In the genomic region with DNA sequence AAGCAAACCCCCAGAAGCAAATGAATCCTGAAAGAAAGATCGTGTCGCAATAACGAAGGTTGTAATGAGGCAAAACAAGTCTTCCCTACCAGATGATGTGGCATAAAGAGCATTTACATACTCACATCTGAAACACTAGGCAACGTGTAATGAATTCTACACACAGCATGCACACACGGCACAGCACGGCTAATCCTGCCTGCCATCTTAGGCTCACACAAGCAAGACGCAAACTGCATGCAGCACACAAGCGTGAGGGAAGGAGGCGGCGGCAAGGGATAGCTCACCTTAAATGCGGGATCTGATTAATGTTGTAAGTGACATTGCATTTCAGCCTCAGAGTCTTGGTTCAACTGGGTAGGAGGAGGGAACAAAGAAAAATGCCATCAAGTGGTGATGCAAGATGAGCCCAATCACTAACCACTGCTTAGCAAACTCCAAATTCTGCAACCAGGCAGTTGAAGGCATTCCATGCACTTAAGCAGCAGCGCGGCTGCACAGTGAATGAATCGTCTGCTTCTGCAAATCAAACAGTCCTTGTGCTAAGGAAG, we compare ENCODE assay signal across 8 mouse cellular contexts. TPM values are rescaled to one million over a fixed set of nuclear protein-coding genes. Genes with fewer than 3 reads are reported as not detected.
DNase-seq lines count a peak whose midpoint lies in the region; ATAC-seq and TF ChIP-seq lines count a peak whose summit lies in the region.

No protein-coding gene starts in this region.

- no peak for ATAC-seq in heart, postnatal 0 days (ENCODE audit: insufficient read depth, low read depth)
- ATAC-seq in granulocyte monocyte progenitor cell, adult 5-6 weeks (replicated peaks; ENCODE audit: poor library complexity, severe bottlenecking) = peak; percentile 58
- no peak for ATAC-seq in kidney, embryonic 14.5 days (ENCODE audit: low FRiP score, low TSS enrichment)

- peak overlapping the region; percentile 41; the same call in 1 of the 2 replicates for H3K9ac ChIP-seq in heart, postnatal 0 days (replicated peaks; ENCODE audit: low read depth, low read length)
- H3K9ac ChIP-seq in kidney, embryonic 14.5 days (ENCODE audit: low read depth, low read length) = no peak overlapping the region; the same call in 1 of the 2 replicates

- H3K4me2 ChIP-seq in heart, postnatal 0 days (ENCODE audit: low read depth, low read length) = peak overlapping the region; percentile 49
- no peak overlapping the region for H3K4me2 ChIP-seq in myocyte (ENCODE audit: low read depth)
- no peak overlapping the region for H3K4me2 ChIP-seq in kidney, embryonic 14.5 days (replicated peaks; ENCODE audit: low read depth, low read length)

- TF ChIP-seq POLR2A in myocyte (IDR thresholded peaks at IDR 0.05; ENCODE audit: insufficient read length, low read depth) = peak; percentile 25

- no peak overlapping the region for H3ac ChIP-seq in myocyte (ENCODE audit: control insufficient read depth, insufficient read length)

- intact Hi-C loops in gastrocnemius, postnatal 14 days (cut with DNase I; ENCODE audit: low total_unique reads) = no loop called here

- H3K4me1 ChIP-seq in heart, postnatal 0 days (ENCODE audit: control insufficient read depth, insufficient read depth) = peaks cover 46% of the 10 kb centered on the region
- peaks cover 3% of the 10 kb centered on the region; the same call in 1 of the 2 replicates for H3K4me1 ChIP-seq in kidney, embryonic 14.5 days (ENCODE audit: control insufficient read depth, insufficient read depth, low read length)

- H3K27me3 ChIP-seq in heart, postnatal 0 days (ENCODE audit: control insufficient read depth, insufficient read depth, low read length) = no peaks in the 10 kb centered on the region
- H3K27me3 ChIP-seq in myocyte (ENCODE audit: control insufficient read depth, insufficient read depth, insufficient read length) = no peaks in the 10 kb centered on the region
- H3K27me3 ChIP-seq in kidney, embryonic 14.5 days (ENCODE audit: control insufficient read depth, insufficient read depth, low read length) = no peaks in the 10 kb centered on the region

- TF ChIP-seq CTCF in heart, postnatal 0 days (IDR thresholded peaks at IDR 0.05; ENCODE audit: low read depth) = no peak

- H3K9me3 ChIP-seq in heart, postnatal 0 days (replicated peaks; ENCODE audit: control insufficient read depth, low read length) = no peaks in the 10 kb centered on the region
- H3K9me3 ChIP-seq in kidney, embryonic 14.5 days (ENCODE audit: control insufficient read depth, low read length) = no peaks in the 10 kb centered on the region

- H3K36me3 ChIP-seq in heart, postnatal 0 days (replicated peaks; ENCODE audit: control insufficient read depth, insufficient read depth, low read length) = no peaks in the 10 kb centered on the region
- peaks cover 56% of the 10 kb centered on the region for H3K36me3 ChIP-seq in myocyte (ENCODE audit: control insufficient read depth, insufficient read depth)
- H3K36me3 ChIP-seq in kidney, embryonic 14.5 days (ENCODE audit: control insufficient read depth, insufficient read depth, low read length) = no peaks in the 10 kb centered on the region

- H3K27ac ChIP-seq in heart, postnatal 0 days (ENCODE audit: low read depth) = 0 out of 2 replicates have a peak overlapping the region, but pooled peaks have one; percentile 38
- H3K27ac ChIP-seq in kidney, embryonic 14.5 days (ENCODE audit: low read depth, low read length) = no peak overlapping the region

- peak overlapping the region; percentile 12 for H3K4me3 ChIP-seq in heart, postnatal 0 days (ENCODE audit: low read depth, low read length)
- H3K4me3 ChIP-seq in myocyte = no peak overlapping the region
- no peak overlapping the region for H3K4me3 ChIP-seq in kidney, embryonic 14.5 days (ENCODE audit: low read length)

- peaks cover 44% of the 10 kb centered on the region for H3K79me2 ChIP-seq in myocyte (ENCODE audit: control insufficient read depth, insufficient read depth)

- TF ChIP-seq EP300 in heart, postnatal 0 days (IDR thresholded peaks at IDR 0.05; ENCODE audit: low read depth) = no peak

- WGBS in heart, postnatal 0 days = 47% methylated on average over 14 of the region's 14 CpGs
- WGBS in kidney, embryonic 14.5 days = 58% methylated on average over 14 of the region's 14 CpGs

- peak; percentile 65 for DNase-seq in heart, postnatal 0 days (ENCODE audit: low spot score)
- no peak for DNase-seq in heart, adult 9 months (ENCODE audit: low spot score in 2 of 2)
- DNase-seq in cerebellum, adult 8-10 months = peak; percentile 24
- DNase-seq in gastrocnemius, postnatal 14 days = no peak
- no peak for DNase-seq in urinary bladder, postnatal 4 days (ENCODE audit: low spot score in 2 of 2)

TF ChIP-seq in myocyte, 11 proteins besides CTCF, POLR2A, EP300 and RAD21:
- TF ChIP-seq MYOD1 (IDR thresholded peaks at IDR 0.05; ENCODE audit: control insufficient read depth in 1 of 3, insufficient read length in 2 of 3, low read depth in 2 of 3) (no peak), CEBPB (IDR thresholded peaks at IDR 0.05; ENCODE audit: insufficient read depth, poor library complexity, severe bottlenecking) (peak; percentile 78)

RNA-seq across cellular contexts. Expression of gene Zbtb38, which starts 20.6 kb away (rescaled TPM):
- total RNA-seq in heart, postnatal 0 days (2014; rRNA removed; ENCODE audit: low replicate concordance) = 31.8 and 44.5 TPM in 2 replicates
- 27.5 and 28.7 TPM in 2 replicates for polyA plus RNA-seq in heart, postnatal 0 days (2015; fragmentation: Nextera tagmentation; extraction: Ambion mirVana)
- total RNA-seq in granulocyte monocyte progenitor cell, adult 5-6 weeks (2014; fragmentation: Nextera tagmentation) = 15.9 and 19.1 TPM in 2 replicates
- 28.0 and 29.0 TPM in 2 replicates for total RNA-seq in granulocyte monocyte progenitor cell, adult 5-6 weeks (2017)
- polyA plus RNA-seq in myocyte (2012; fragmentation: generic; extraction: Trizol) = 9.1 TPM
- 10 to 100 TPM; 12.9 to 14.6 TPM for total RNA-seq in gastrocnemius, postnatal 14 days (2021)
- polyA plus RNA-seq in kidney, embryonic 14.5 days (2014; fragmentation: Nextera tagmentation; extraction: Ambion mirVana) = 15.6 and 20.5 TPM in 2 replicates

Comparison
In these comparisons a context has a peak if more than half of its experiments do, and no peak if none do; other contexts are left out.
1. DNase-seq: peak in heart, postnatal 0 days (single experiment) and cerebellum, adult 8-10 months (single experiment); none in heart, adult 9 months (0 of 2), gastrocnemius, postnatal 14 days (single experiment) and urinary bladder, postnatal 4 days (0 of 2).